Mouse (Mus musculus) cortical plate, adult 2 months (tissue): ENCODE results near the gene Slc22a20. TPM values are rescaled to one million over a fixed set of nuclear protein-coding genes. Genes with fewer than 3 reads are reported as not detected.
A peak's percentile ranks its signal among the peaks of the same experiment; 100 is the strongest.

Source experiments
- H3K27ac ChIP-seq: fragments of 200-500 bp; 2 replicates; pipeline ENCODE4 v1.5.1; 2012; ENCODE audit warnings: low read length, control low read depth, inconsistent platforms; ENCODE audit not compliant: insufficient read depth
- H3K4me1 ChIP-seq: fragments of 200-500 bp; 2 replicates; pipeline ENCODE4 v1.6.1; 2011; ENCODE audit warnings: low read length; ENCODE audit not compliant: control insufficient read depth, insufficient read depth
- H3K4me3 ChIP-seq: fragments of 200-500 bp; 2 replicates; pipeline ENCODE4 v1.5.1; 2011; ENCODE audit warnings: mild to moderate bottlenecking, low read length, control low read depth; ENCODE audit not compliant: insufficient read depth
- CTCF ChIP-seq: fragments of 200-500 bp; IDR thresholded peaks from 2 replicates; pipeline ENCODE4 v1.5.1; 2011; ENCODE audit warnings: mild to moderate bottlenecking, control low read depth, low read length; ENCODE audit not compliant: insufficient read depth; ENCODE audit errors: extremely low read depth
- POLR2A ChIP-seq: fragments of 200-500 bp; IDR thresholded peaks from 2 replicates; pipeline ENCODE4 v1.6.1; 2011; ENCODE audit warnings: mild to moderate bottlenecking, low read length, control low read depth; ENCODE audit not compliant: insufficient read depth; ENCODE audit errors: extremely low read depth
- polyA plus RNA-seq: library from polyadenylated mRNA; depleted of rRNA; stranded (reverse); fragments of >200 nt; gene quantifications from 2 replicates; pipeline ENCODE4 v1.2.3, GENCODE M21; 2012; rRNA removed

Gene Slc22a20
- polyA plus RNA-seq: not detected in 2 replicates

DNA sequence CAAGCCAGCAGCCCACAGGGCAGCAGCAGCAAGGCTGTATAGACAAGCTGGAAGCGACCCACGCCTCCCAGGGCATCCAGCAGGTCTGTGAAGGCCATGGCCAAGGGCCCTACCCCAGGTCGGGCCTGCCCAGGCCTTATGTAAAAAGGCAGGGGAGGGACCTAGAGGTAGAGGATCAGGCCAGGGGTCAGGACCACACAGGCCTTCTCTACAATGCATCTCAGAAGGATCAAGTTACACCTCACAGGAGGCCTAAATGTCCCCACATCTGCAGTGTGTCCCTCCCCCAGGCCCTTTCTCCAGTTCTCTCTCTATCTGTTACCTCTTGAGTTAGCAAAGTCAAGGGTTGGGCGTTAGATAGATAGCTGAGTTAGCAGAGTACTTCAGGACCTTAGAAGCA lies at the start of gene Slc22a20:
Gene Slc22a20 (minus strand): TSS at position 101 of the 400 bp plus-strand sequence.
- TF ChIP-seq POLR2A: no peak
- TF ChIP-seq CTCF: no peak
- H3K4me3 ChIP-seq: no peak within 1 kb of the TSS
- no peak within 1 kb of the TSS for H3K27ac ChIP-seq
- no peaks in the 10 kb centered on the region for H3K4me1 ChIP-seq

DNA sequence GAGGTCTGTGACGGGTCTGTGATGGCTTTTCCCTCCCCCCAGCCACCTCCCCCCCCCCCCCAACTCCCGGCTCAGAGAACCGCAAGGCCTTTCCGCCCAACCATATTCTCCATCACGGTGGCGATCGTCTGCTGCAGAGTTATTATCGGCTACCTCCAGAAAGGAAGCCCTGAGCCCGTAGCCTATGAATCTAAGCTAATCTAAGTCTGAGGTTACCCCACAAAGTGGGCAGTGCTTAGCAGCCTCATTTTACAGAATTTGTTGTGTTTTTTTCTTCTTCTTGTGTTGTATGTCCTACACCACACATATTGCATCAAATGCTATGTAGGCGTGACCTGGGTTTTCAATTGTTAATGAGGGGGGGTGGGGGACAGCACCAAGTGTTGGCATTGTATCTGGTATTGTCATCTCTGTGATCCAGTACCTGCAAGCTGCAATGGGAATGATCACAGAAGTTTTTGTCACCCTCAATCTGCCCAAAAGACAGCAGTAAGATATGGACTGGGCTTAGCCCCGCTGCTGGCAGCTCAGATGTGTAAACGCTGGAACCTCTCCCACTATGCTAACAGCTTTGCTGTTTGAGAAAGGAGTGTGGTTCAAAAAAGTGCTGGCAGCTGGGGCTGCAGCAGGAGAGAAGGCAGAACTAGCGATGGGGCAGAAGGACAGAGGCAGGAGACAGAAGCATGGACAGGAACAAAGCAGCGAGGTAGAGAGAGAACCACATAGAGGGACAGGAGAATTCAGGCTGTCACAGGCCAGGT lies 44.8 kb upstream of the Slc22a20 start:
- Histone ChIP-seq H3K27ac (no peak overlapping the region), H3K4me3 (no peak overlapping the region), H3K4me1 (no peaks in the 10 kb centered on the region)
- no peak for TF ChIP-seq CTCF
- no peak for TF ChIP-seq POLR2A

DNA sequence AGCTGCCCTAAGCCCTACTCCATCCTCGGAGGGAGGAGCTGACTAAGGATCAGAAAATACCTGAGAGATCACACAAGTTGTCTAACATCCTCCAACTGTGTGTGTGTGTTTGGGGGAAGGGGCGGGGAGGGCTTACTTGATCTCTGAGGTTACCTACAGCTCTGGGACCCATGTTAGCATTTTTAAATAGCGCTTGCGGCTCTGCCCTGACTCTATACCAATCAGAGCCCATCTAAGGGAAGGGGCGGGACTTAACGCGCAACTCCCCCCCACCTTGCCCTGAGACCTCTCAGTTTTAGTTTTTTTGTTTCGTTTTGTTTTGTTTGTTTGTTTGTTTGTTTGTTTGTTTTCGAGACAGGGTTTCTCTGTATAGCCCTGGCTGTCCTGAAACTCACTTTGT lies 43.5 kb upstream of the Slc22a20 start:
- H3K4me3 ChIP-seq: no peak overlapping the region
- no peaks in the 10 kb centered on the region for H3K4me1 ChIP-seq
- TF ChIP-seq CTCF (no peak), POLR2A (no peak)
- no peak overlapping the region for H3K27ac ChIP-seq

DNA sequence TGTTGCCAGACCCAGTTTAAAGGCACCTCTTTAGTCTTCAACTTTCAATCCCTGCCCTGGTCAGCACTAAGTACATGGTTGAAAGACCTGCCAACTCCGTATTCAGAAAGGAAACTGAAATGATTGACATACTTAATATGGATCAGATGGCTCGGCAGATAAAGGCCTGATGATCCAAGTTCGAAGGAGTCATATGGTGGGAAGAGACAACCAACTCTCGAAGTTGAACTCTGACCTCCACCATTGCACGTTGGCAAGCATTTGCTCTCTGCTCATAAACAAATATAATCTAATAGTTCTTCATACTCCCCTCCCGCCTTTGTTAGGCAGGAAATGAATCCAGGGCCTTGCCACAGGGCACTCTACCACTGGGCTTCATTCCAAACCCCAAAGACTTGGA lies 43.0 kb upstream of the Slc22a20 start:
- TF ChIP-seq CTCF (no peak), POLR2A (no peak)
- Histone ChIP-seq H3K4me1 (no peaks in the 10 kb centered on the region), H3K4me3 (no peak overlapping the region), H3K27ac (no peak overlapping the region)

DNA sequence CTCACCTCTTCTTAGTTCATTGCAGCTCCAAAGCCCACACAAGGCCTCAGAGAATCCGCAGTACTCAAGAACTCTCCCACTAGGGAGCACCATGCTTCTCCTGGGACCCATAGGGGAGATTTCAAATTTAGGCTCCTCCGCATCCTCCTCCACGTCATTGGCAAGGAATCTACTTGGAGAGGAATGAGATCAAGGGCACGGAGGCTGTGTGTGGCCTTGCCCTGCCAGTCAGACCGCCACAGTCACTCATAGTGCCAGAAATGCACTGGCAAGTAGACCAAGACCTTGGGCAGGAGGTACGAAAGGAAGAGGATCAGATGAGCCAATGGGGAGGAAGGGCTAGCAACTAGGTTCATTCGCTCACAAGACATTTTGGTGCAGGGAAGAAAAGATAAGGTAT lies 38.0 kb upstream of the Slc22a20 start:
- no peak for TF ChIP-seq CTCF
- TF ChIP-seq POLR2A: no peak
- H3K27ac ChIP-seq: no peak overlapping the region
- H3K4me1 ChIP-seq: no peaks in the 10 kb centered on the region
- no peak overlapping the region for H3K4me3 ChIP-seq

DNA sequence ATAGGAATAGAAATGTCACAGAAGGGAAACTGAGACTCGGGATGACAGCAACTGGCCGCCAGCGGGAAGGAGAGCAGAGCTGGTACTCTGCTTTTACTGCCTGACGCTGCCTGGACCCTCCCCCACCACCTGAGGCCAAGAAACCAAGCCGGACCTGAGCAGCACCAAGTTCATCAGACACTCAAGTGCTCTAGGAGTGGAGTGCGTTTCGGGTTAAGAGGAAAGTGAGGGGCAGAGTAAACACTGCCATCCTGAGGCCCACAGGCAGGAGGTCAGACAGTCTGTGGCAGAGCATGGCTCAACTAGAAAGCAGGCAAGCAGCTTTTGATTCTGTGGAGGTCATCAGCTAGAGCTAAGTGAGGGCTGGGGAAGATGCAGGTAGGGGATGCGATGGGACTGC lies 37.1 kb upstream of the Slc22a20 start:
- Histone ChIP-seq H3K4me3 (no peak overlapping the region), H3K4me1 (no peaks in the 10 kb centered on the region), H3K27ac (no peak overlapping the region)
- TF ChIP-seq POLR2A: no peak
- TF ChIP-seq CTCF: no peak

DNA sequence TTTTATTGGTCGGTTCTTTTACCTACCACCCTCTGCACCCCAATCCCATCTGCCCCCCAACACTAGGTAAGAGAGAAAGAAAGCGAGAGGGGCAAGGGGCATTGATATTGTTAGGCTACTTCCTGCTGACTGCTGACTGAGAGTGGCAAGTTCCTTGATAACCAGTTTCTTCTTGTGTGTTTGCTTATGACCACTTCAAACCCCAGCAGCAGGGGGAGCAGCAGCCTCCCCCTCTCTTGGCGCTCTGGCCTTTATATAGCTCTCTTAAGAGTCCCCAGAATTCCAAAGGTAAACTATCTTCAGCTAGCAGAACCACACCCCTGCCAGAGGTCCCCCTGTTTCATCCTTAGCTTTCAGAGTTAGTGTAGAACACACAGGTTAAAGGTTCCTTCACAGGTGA lies 34.3 kb upstream of the Slc22a20 start:
- H3K4me1 ChIP-seq: no peaks in the 10 kb centered on the region; the same call in 1 of the 2 replicates
- no peak overlapping the region for H3K4me3 ChIP-seq
- no peak for TF ChIP-seq POLR2A
- TF ChIP-seq CTCF: no peak
- H3K27ac ChIP-seq: no peak overlapping the region

DNA sequence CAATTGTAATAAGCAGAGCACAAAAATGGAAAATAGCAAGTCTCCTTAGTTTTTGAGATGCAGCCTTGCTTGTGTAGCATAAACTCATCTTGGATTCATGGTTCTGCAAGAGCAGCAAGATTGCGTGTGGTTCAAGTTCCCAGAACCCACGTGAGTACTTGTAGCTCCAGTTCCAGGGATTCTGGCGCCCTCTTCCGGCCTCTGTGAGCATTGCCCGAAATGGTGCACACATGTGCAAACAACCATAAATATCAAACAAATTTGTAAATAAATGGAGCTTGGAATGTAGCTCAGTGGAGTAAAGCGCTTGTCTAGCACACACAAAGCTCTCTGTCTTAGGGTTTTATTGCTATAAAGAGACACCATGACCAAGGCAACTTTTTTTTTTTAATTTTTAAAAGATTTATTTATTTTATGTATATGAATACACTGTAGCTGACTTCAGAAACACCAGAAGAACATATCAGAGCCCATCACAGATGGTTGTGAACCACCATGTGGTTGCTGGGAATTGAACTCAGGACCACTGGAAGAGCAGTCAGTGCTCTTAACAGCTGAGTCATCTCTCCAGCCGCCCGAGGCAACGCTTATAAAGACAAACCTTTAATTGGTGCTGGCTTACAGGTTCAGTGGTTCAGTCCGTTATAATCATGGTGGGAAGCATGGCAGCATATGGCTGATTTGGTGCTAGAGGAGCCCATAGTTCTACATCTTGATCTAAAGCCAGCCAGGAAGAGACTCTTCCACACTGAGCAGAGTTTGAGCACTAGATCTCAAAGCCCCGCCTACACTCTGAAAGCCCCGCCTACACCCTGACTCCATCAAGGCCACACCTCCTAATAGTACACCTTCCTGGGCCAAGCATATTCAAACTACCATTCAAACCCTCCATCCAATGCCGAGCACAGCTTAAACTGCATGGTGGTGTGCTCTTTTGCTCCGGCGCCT lies 32.5 kb upstream of the Slc22a20 start:
- no peaks in the 10 kb centered on the region; the same call in 1 of the 2 replicates for H3K4me1 ChIP-seq
- no peak overlapping the region for H3K4me3 ChIP-seq
- TF ChIP-seq CTCF (peak; percentile 87), POLR2A (no peak)
- no peak overlapping the region for H3K27ac ChIP-seq

DNA sequence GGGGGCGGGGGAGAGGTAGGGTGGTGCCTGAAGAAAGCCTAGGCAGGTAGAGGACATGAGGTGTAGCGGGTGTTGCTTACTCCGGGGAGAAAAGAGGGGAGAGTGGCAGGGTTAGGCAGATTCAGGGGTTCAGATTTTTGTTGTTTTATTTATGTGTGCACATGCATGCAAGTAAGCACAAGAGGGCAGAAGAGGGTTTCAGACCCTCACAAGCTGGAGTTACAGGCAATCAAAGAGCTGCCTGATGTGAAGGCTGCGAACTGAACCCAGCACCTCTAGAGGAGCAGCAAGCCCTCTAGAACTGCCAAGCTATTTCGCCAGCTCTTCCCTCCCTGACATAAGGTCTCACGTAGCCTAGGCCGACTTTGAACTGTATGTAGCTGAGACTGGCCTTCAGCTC lies 30.6 kb upstream of the Slc22a20 start:
- H3K4me3 ChIP-seq: peak overlapping the region; percentile 66

More for the DNA sequence above, 30.6 kb upstream of the Slc22a20 start:
- TF ChIP-seq POLR2A (no peak), CTCF (no peak)
- no peak overlapping the region for H3K27ac ChIP-seq
- no peaks in the 10 kb centered on the region; the same call in 1 of the 2 replicates for H3K4me1 ChIP-seq
